Mouse (Mus musculus) cerebellum, adult 2 months (tissue): Measurements from ENCODE around the gene 1700020N01Rik. TPM values are rescaled to one million over a fixed set of nuclear protein-coding genes. Genes with fewer than 3 reads are reported as not detected.

ENCODE experiments used
- DNase-seq, 2 experiments: peaks; one replicate each; pipeline ENCODE4 v3.0.0; 2021
- H3K27ac ChIP-seq: fragments of 200-500 bp; 2 replicates; pipeline ENCODE4 v1.5.1; 2012; ENCODE audit warnings: low read length, control low read depth, inconsistent platforms; ENCODE audit not compliant: insufficient read depth
- H3K27me3 ChIP-seq: fragments of 200-500 bp; 2 replicates; pipeline ENCODE4 v1.6.1; 2012; ENCODE audit warnings: inconsistent platforms, mild to moderate bottlenecking, low read length, moderate library complexity; ENCODE audit not compliant: control insufficient read depth, insufficient read depth
- H3K4me1 ChIP-seq: fragments of 200-500 bp; 2 replicates; pipeline ENCODE4 v1.6.1; 2011; ENCODE audit warnings: low read length; ENCODE audit not compliant: control insufficient read depth, insufficient read depth
- H3K4me3 ChIP-seq: fragments of 200-500 bp; replicated peaks from 2 replicates; pipeline ENCODE3; 2011; ENCODE audit warnings: mild to moderate bottlenecking, low read depth, low read length, control low read depth; ENCODE audit not compliant: insufficient read depth
- CTCF ChIP-seq: fragments of 200-500 bp; IDR thresholded peaks from 2 replicates; pipeline ENCODE4 v1.5.1; 2011; ENCODE audit warnings: low read depth, mild to moderate bottlenecking, control low read depth, low read length, moderate library complexity, borderline replicate concordance; ENCODE audit not compliant: insufficient read depth
- POLR2A ChIP-seq: fragments of 200-500 bp; IDR thresholded peaks from 2 replicates; pipeline ENCODE4 v1.6.1; 2011; ENCODE audit warnings: low read length, control low read depth, borderline replicate concordance; ENCODE audit not compliant: insufficient read depth
- WGBS: fragments of 180-500 bp; shearing (Covaris S2); methylation state at CpG from one replicate; pipeline ENCODE4 v1.1.7; 2018; 5-methylcytosine and 5-hydroxymethylcytosine counted together
- polyA plus RNA-seq: library from polyadenylated mRNA; depleted of rRNA; stranded (reverse); fragments of >200 nt; gene quantifications from 2 replicates; pipeline ENCODE4 v1.2.3, GENCODE M21; 2012

Gene 1700020N01Rik
- polyA plus RNA-seq, 1 experiment: not detected

DNA sequence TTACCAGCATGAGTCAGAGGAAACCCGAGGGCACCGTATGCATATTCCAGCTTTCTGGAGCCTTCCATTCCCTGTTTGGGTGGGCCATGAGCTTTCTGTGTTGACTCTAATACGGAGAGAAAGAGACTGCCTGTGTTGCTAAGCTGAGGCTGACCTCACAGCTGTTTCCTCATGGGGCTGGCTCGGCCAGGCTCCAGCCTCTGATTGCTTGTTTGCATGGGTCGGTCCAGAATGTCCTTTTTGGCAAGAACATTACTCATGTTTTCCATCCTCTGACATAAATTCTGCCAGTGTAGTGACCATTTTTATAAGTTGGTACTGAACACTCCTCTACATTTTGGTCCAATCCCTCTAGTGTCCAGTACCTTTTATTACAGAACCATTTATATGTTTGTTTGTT lies 35.6 kb downstream of the 1700020N01Rik start:
- Histone ChIP-seq H3K4me1 (no peaks in the 10 kb centered on the region), H3K27me3 (no peaks in the 10 kb centered on the region), H3K4me3 (no peak overlapping the region), H3K27ac (no peak overlapping the region)
- DNase-seq: peak in 1 of 2 experiments; percentile 22
- 12% methylated on average over 5 of the region's 5 CpGs for WGBS
- no peak for TF ChIP-seq POLR2A
- TF ChIP-seq CTCF: no peak

DNA sequence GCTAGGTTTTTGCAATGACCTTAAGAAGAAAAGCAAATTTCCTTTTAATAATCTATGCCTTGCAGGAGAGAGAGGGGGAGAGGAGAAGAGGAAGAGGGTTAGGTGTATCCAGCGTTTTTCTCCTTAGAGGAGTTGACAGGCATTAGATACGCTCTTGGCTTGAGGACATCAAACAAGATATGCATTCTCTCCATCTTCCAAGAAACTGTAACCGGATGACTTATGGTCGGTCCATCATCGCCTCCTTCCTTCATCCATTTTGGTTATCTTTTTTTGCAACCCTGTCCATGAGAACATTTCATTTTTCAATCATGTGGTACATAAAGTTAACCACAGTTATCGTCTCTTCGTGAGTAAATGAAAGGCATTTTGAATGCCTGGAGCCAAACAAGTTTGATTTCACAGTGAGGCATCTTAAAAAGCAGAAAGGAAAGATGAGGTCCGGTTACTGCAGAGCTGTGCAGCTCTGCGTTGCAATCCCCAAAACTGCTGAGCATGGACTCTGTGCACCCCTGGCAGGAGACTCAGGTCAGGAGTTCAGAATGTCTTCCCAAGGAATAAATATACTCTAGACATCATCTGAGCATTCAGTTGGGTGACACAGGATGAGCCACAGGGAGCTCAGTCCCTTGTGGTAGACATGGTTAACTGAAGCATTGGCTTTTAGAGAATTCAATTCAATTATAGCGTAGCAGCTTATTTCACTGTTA lies 36.2 kb downstream of the 1700020N01Rik start:
- Histone ChIP-seq H3K27ac (no peak overlapping the region), H3K4me1 (no peaks in the 10 kb centered on the region), H3K4me3 (no peak overlapping the region), H3K27me3 (no peaks in the 10 kb centered on the region)
- no peak for DNase-seq
- 77% methylated on average over 10 of the region's 10 CpGs for WGBS
- TF ChIP-seq POLR2A: no peak
- TF ChIP-seq CTCF: no peak

DNA sequence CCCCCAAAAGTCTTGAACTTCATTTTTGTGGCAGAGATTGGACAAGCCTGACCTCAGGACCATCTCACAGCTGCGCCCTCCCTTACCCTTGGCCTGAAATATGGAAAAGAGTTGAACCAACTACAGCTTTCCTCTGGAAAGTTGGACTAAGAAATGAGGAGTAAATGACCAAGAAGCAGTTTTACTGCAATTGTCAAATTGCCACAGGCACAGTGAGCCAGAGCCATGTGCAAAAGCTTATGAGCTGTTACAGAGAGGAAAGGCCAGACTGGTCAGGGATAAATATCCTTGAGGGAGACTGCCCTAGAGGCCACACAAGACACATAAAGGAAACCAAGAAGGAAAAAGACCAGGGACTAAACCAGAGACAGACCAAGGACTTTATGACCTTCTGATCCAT lies 38.5 kb downstream of the 1700020N01Rik start:
- DNase-seq: no peak
- Histone ChIP-seq H3K27ac (no peak overlapping the region), H3K4me1 (no peaks in the 10 kb centered on the region), H3K4me3 (no peak overlapping the region), H3K27me3 (no peaks in the 10 kb centered on the region)
- TF ChIP-seq CTCF (no peak), POLR2A (no peak)
- WGBS: 91% methylated on average over 1 of the region's 1 CpGs

DNA sequence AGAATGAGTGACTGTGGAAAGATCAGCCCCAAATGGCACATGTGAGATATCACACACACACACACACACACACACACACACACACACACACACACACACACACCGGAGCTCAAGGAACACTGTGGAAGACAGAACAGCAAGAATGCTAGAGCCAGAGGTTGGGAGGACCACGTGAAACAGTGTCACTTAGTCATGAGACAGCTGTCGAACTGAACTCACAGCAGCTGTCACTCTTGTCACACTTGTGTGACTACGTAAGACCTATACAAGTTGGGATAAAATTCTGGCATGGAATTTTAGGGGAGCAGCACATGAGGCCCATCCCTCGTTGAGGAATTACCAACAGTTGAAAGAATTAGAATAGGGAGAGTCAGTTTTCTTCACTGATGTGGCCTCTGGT lies 39.7 kb downstream of the 1700020N01Rik start:
- TF ChIP-seq POLR2A (no peak), CTCF (no peak)

DNA sequence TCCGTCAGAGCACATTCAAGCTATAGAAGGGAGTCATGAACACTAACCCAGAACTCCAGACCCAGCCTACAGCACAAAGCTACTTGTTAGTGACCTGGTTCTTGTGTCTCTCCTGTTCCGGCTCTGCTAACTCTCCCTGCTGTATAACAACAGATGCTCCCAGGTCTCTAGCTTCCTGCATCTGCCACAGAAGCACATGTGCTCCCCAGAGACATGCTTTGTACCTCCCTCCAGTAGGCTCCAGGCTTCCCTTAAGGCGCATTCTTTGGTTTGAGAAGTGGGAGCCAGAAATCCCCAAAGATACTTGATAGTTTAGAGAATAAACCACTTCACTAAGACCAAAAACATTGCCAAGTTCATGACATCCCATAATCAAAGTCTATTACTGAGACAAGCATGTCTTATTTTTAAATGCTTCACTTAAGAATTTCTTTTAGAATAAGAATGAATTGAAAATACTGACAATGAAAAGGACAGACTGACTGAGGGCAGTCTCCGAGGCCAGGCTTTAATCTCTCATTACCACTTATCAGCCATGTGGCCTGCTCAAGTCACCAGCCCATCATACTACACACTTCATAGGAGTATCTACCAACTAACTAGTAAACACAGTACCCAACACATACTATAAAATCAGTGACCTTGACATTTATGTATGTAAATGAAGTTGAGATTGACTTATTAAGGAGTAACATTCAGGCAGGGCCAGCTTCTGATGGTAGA lies 43.2 kb downstream of the 1700020N01Rik start:
- no peaks in the 10 kb centered on the region for H3K27me3 ChIP-seq
- no peak for DNase-seq
- H3K27ac ChIP-seq: peak overlapping the region; percentile 31; the same call in 1 of the 2 replicates
- H3K4me1 ChIP-seq: no peaks in the 10 kb centered on the region
- H3K4me3 ChIP-seq: no peak overlapping the region
- WGBS: 83% methylated on average over 4 of the region's 4 CpGs
- no peak for TF ChIP-seq POLR2A
- no peak for TF ChIP-seq CTCF

More for the DNA sequence above, 39.7 kb downstream of the 1700020N01Rik start:
- no peak for DNase-seq
- Histone ChIP-seq H3K27me3 (no peaks in the 10 kb centered on the region), H3K4me3 (no peak overlapping the region), H3K4me1 (no peaks in the 10 kb centered on the region), H3K27ac (no peak overlapping the region)
- WGBS: 53% methylated on average over 5 of the region's 5 CpGs

DNA sequence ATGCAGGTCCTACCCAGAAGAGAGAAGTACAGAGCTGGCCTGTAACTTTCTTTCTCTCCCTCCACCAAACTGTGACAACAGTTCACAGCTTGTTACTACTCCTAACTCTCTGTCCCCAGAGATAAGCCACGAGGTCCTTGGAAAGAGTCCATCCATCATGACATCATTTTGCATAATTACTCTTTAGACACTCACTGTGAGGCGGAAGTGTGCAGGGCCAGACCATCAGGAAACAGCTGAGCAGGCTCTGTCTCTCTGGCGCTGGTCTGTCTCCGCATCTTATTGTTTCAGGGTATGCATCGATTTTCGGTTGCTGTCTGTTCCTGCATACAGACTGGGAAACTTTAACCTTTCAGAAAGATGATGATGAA lies 43.8 kb downstream of the 1700020N01Rik start:
- H3K27me3 ChIP-seq: no peaks in the 10 kb centered on the region
- WGBS: 28% methylated on average over 6 of the region's 6 CpGs
- no peak overlapping the region for H3K4me3 ChIP-seq
- no peak overlapping the region for H3K27ac ChIP-seq
- peak in 1 of 2 experiments; percentile 19 for DNase-seq
- H3K4me1 ChIP-seq: no peaks in the 10 kb centered on the region
- TF ChIP-seq POLR2A: no peak
- TF ChIP-seq CTCF: no peak

DNA sequence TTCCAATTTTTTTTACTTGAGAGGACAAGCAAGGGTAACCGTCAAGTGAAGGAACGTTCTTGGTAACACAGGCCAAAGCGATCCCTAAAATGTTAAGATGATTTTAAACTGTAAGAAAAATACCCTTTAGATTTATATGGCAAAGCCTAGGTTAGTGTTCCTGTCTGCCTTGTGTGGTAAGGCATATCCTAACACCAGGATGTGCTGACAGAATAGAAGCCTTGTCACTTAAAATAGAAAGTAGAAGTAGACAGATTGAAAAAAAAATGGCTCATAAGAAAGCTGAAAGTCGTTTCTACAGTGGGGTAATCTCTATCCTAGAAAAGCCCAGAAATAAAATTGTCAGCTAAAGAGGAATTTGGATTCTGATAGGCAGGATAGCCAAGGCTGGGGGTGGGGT lies 58.4 kb downstream of the 1700020N01Rik start:
- DNase-seq: no peak
- WGBS: 85% methylated on average over 4 of the region's 4 CpGs
- no peak overlapping the region for H3K27ac ChIP-seq
- H3K4me1 ChIP-seq: no peaks in the 10 kb centered on the region
- H3K27me3 ChIP-seq: no peaks in the 10 kb centered on the region
- no peak overlapping the region for H3K4me3 ChIP-seq
- TF ChIP-seq CTCF (no peak), POLR2A (no peak)
